Mouse (Mus musculus) C2C12 (cell line): ENCODE measurements around the gene Cacna1c.

ENCODE experiments used
- CTCF ChIP-seq: IDR thresholded peaks from one replicate; pipeline ENCODE4 v1.5.1; 2011; ENCODE audit not compliant: control insufficient read depth, insufficient read depth, insufficient read length
- MAX ChIP-seq: IDR thresholded peaks from one replicate; pipeline ENCODE4 v1.6.1; 2011; ENCODE audit warnings: mild to moderate bottlenecking, control low read depth
- MYOD1 ChIP-seq: IDR thresholded peaks from one replicate; pipeline ENCODE4 v1.6.1; 2011; ENCODE audit warnings: low read depth; ENCODE audit not compliant: control insufficient read depth, insufficient read length
- MYOG ChIP-seq: IDR thresholded peaks from one replicate; pipeline ENCODE4 v1.6.1; 2011; ENCODE audit not compliant: control insufficient read depth, insufficient read length; ENCODE audit errors: extremely low read depth
- USF1 ChIP-seq: IDR thresholded peaks from one replicate; pipeline ENCODE4 v1.6.1; 2011; ENCODE audit warnings: low read depth, mild to moderate bottlenecking, control low read depth, moderate library complexity

DNA sequence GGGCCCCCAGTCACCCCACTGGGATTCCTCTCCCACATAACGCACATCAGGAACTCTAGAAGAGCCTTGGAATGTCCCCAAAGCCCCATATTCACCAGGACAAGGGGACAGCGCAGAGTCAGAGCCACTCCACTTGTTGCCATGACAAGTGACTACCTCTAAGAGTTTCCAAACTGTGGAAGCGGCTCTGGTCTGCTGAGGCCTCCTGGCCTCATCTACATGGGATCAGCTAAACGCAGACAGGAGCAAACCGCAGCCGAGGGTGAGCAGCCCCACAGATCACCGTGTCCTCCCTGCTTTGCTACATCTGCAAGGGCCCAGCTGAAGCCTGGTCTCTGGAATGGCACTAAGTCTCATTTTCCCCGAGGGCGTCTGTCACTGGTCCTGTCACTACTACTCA lies 93.3 kb downstream of the Cacna1c start:
- TF ChIP-seq CTCF (no peak), MYOD1 (no peak), USF1 (no peak), MAX (no peak), MYOG (no peak)
